Mouse (Mus musculus) testis, adult 2 months (tissue): Measurements from ENCODE around the gene Arid1a.

Experiments used
- CTCF ChIP-seq: fragments of 200-500 bp; IDR thresholded peaks from 2 replicates; pipeline ENCODE4 v1.5.1; 2012; ENCODE audit warnings: low read depth, mild to moderate bottlenecking, inconsistent platforms, low read length, moderate library complexity; ENCODE audit not compliant: control insufficient read depth, insufficient read depth, insufficient replicate concordance
- POLR2A ChIP-seq: fragments of 200-500 bp; IDR thresholded peaks from 2 replicates; pipeline ENCODE4 v1.6.1; 2012; ENCODE audit warnings: low read depth, mild to moderate bottlenecking, inconsistent platforms, low read length, moderate library complexity; ENCODE audit not compliant: control insufficient read depth

- no peak for TF ChIP-seq CTCF
- TF ChIP-seq POLR2A, result no peak
Measured at GRCm38 (mm10) chr4:133680206-133680786, 76.3 kb downstream of the Arid1a start.
